ENCODE assay signal across 9 mouse cellular contexts in genomic region chr19:5543362-5543761, GRCm38 (mm10). TPM values are rescaled to one million over a fixed set of nuclear protein-coding genes. Genes with fewer than 3 reads are reported as not detected.
"Had no signal": no experiment of that assay in that cellular context is flagged by ENCODE, and none has a peak within 500 bp of the region (broad histone marks: within the 10 kb centered on the region; RNA-seq: fewer than 3 reads in every experiment).

No protein-coding gene starts in this region.

- DNase-seq: lung, adult 18-20 months; lung, embryonic 14.5 days; lung, postnatal 10 days; right cerebral cortex, postnatal 14 days; thymus, adult 2 months; thymus, postnatal 25 days; thymus, postnatal 4 days had no signal

RNA-seq across cellular contexts. Expression of gene Ovol1, which starts 17.1 kb away (rescaled TPM):
- total RNA-seq: megakaryocyte progenitor cell, adult 5-6 weeks; monocyte, adult 5-6 weeks had no signal
